Mouse (Mus musculus): ENCODE results near the gene Runx2. TPM values are rescaled to one million over a fixed set of nuclear protein-coding genes. Genes with fewer than 3 reads are reported as not detected.
A peak's percentile ranks its signal among the peaks of the same experiment; 100 is the strongest.

Runx2 gene
- polyA plus RNA-seq, 1 experiment from 2014 or later: 4.0 TPM

DNA sequence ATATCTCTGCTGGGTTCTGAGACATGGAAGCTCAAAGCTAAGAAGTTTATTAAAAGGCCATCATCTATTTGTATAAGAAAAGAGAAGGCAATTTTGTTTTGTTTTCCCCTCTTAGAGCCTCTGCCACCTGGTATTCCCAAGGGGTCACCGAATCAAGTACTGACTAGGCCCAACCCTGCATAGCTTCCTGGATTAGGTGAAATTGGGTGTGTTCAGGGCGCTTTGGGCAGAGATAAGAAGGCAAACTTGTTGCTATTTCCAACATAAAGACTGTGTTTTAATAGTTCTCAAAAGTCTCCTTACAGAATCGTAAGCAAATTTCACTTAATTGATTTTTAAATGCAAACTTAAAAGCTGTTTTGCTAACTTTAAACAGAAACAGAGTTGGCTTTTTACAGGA, 173.7 kb downstream of the Runx2 start:
- 86% methylated on average over 3 of the region's 3 CpGs for WGBS
- no peak for TF ChIP-seq CTCF (IDR thresholded peaks at IDR 0.05; ENCODE audit: low read depth)
- Histone ChIP-seq H3K9ac (ENCODE audit: low read depth, low read length) (no peak overlapping the region), H3K27ac (no peak overlapping the region), H3K36me3 (ENCODE audit: insufficient read depth, low read length) (no peaks in the 10 kb centered on the region), H3K4me2 (ENCODE audit: low read length) (no peak overlapping the region), H3K9me3 (replicated peaks; ENCODE audit: low read length) (no peaks in the 10 kb centered on the region), H3K4me1 (replicated peaks; ENCODE audit: insufficient read depth, low read length) (no peaks in the 10 kb centered on the region), H3K4me3 (replicated peaks; ENCODE audit: low read depth, low read length) (no peak overlapping the region), H3K27me3 (ENCODE audit: insufficient read depth, low read length) (no peaks in the 10 kb centered on the region)
- no peak for DNase-seq (ENCODE audit: low spot score)
- ATAC-seq (replicated peaks; ENCODE audit: low FRiP score, low read depth): no peak

GRCm38 (mm10) chr17:44639446-44639845, 175.2 kb downstream of the Runx2 start:
- H3K4me1 ChIP-seq (replicated peaks; ENCODE audit: insufficient read depth, low read length): no peaks in the 10 kb centered on the region
- DNase-seq (ENCODE audit: low spot score): no peak
- ATAC-seq (replicated peaks; ENCODE audit: low FRiP score, low read depth): no peak
- no peaks in the 10 kb centered on the region for H3K9me3 ChIP-seq (replicated peaks; ENCODE audit: low read length)
- no peaks in the 10 kb centered on the region for H3K36me3 ChIP-seq (ENCODE audit: insufficient read depth, low read length)
- TF ChIP-seq CTCF (IDR thresholded peaks at IDR 0.05; ENCODE audit: low read depth): no peak
- 87% methylated on average over 14 of the region's 14 CpGs for WGBS
- H3K27ac ChIP-seq: no peak overlapping the region
- no peaks in the 10 kb centered on the region for H3K27me3 ChIP-seq (ENCODE audit: insufficient read depth, low read length)
- H3K4me2 ChIP-seq (ENCODE audit: low read length): no peak overlapping the region
- H3K4me3 ChIP-seq (replicated peaks; ENCODE audit: low read depth, low read length): no peak overlapping the region
- H3K9ac ChIP-seq (ENCODE audit: low read depth, low read length): no peak overlapping the region

GRCm38 (mm10) chr17:44637181-44637880, 177.3 kb downstream of the Runx2 start:
- 51% methylated on average over 10 of the region's 10 CpGs for WGBS
- H3K4me3 ChIP-seq (replicated peaks; ENCODE audit: low read depth, low read length): no peak overlapping the region
- no peak; the same call in 1 of the 2 replicates for ATAC-seq (replicated peaks; ENCODE audit: low FRiP score, low read depth)

GRCm38 (mm10) chr17:44634486-44634885, 180.1 kb downstream of the Runx2 start:
- Histone ChIP-seq H3K4me2 (ENCODE audit: low read length) (no peak overlapping the region), H3K9ac (ENCODE audit: low read depth, low read length) (no peak overlapping the region), H3K36me3 (ENCODE audit: insufficient read depth, low read length) (no peaks in the 10 kb centered on the region), H3K9me3 (replicated peaks; ENCODE audit: low read length) (no peaks in the 10 kb centered on the region), H3K27me3 (ENCODE audit: insufficient read depth, low read length) (no peaks in the 10 kb centered on the region), H3K27ac (no peak overlapping the region), H3K4me1 (replicated peaks; ENCODE audit: insufficient read depth, low read length) (no peaks in the 10 kb centered on the region), H3K4me3 (replicated peaks; ENCODE audit: low read depth, low read length) (no peak overlapping the region)
- WGBS: 66% methylated on average over 5 of the region's 5 CpGs
- ATAC-seq (replicated peaks; ENCODE audit: low FRiP score, low read depth): no peak
- TF ChIP-seq CTCF (IDR thresholded peaks at IDR 0.05; ENCODE audit: low read depth): no peak
- no peak for DNase-seq (ENCODE audit: low spot score)

More at GRCm38 (mm10) chr17:44637181-44637880, 177.3 kb downstream of the Runx2 start:
- H3K9ac ChIP-seq (ENCODE audit: low read depth, low read length): no peak overlapping the region
- H3K27ac ChIP-seq: no peak overlapping the region
- peak; percentile 47 for DNase-seq (ENCODE audit: low spot score)
- no peaks in the 10 kb centered on the region for H3K27me3 ChIP-seq (ENCODE audit: insufficient read depth, low read length)
- H3K4me2 ChIP-seq (ENCODE audit: low read length): no peak overlapping the region
- no peaks in the 10 kb centered on the region for H3K9me3 ChIP-seq (replicated peaks; ENCODE audit: low read length)
- no peak for TF ChIP-seq CTCF (IDR thresholded peaks at IDR 0.05; ENCODE audit: low read depth)
- no peaks in the 10 kb centered on the region for H3K36me3 ChIP-seq (ENCODE audit: insufficient read depth, low read length)
- H3K4me1 ChIP-seq (replicated peaks; ENCODE audit: insufficient read depth, low read length): no peaks in the 10 kb centered on the region

GRCm38 (mm10) chr17:44633607-44634415, 180.8 kb downstream of the Runx2 start:
- no peaks in the 10 kb centered on the region for H3K4me1 ChIP-seq (replicated peaks; ENCODE audit: insufficient read depth, low read length)

GRCm38 (mm10) chr17:44632941-44633340, 181.7 kb downstream of the Runx2 start:
- no peak overlapping the region for H3K27ac ChIP-seq
- H3K4me2 ChIP-seq (ENCODE audit: low read length): no peak overlapping the region
- TF ChIP-seq CTCF (IDR thresholded peaks at IDR 0.05; ENCODE audit: low read depth): no peak
- DNase-seq (ENCODE audit: low spot score) (no peak), ATAC-seq (replicated peaks; ENCODE audit: low FRiP score, low read depth) (no peak)
- no peaks in the 10 kb centered on the region for H3K27me3 ChIP-seq (ENCODE audit: insufficient read depth, low read length)
- H3K4me3 ChIP-seq (replicated peaks; ENCODE audit: low read depth, low read length): no peak overlapping the region
- H3K9ac ChIP-seq (ENCODE audit: low read depth, low read length): no peak overlapping the region
- no peaks in the 10 kb centered on the region for H3K9me3 ChIP-seq (replicated peaks; ENCODE audit: low read length)
- H3K4me1 ChIP-seq (replicated peaks; ENCODE audit: insufficient read depth, low read length): no peaks in the 10 kb centered on the region
- no peaks in the 10 kb centered on the region for H3K36me3 ChIP-seq (ENCODE audit: insufficient read depth, low read length)
- 99% methylated on average over 2 of the region's 2 CpGs for WGBS

More at GRCm38 (mm10) chr17:44633607-44634415, 180.8 kb downstream of the Runx2 start:
- no peak for DNase-seq (ENCODE audit: low spot score)
- Histone ChIP-seq H3K36me3 (ENCODE audit: insufficient read depth, low read length) (no peaks in the 10 kb centered on the region), H3K4me3 (replicated peaks; ENCODE audit: low read depth, low read length) (no peak overlapping the region), H3K9me3 (replicated peaks; ENCODE audit: low read length) (no peaks in the 10 kb centered on the region), H3K9ac (ENCODE audit: low read depth, low read length) (no peak overlapping the region), H3K27me3 (ENCODE audit: insufficient read depth, low read length) (no peaks in the 10 kb centered on the region), H3K27ac (no peak overlapping the region), H3K4me2 (ENCODE audit: low read length) (no peak overlapping the region)
- ATAC-seq (replicated peaks; ENCODE audit: low FRiP score, low read depth): no peak
- WGBS: 71% methylated on average over 14 of the region's 14 CpGs
- no peak for TF ChIP-seq CTCF (IDR thresholded peaks at IDR 0.05; ENCODE audit: low read depth)

Data from kidney, postnatal 0 days (tissue).